Mouse (Mus musculus) megakaryocyte-erythroid progenitor cell, adult 5-6 weeks (primary cell): ENCODE measurements around the gene Gm14137. TPM values are rescaled to one million over a fixed set of nuclear protein-coding genes. Genes with fewer than 3 reads are reported as not detected.

Source experiments
- ATAC-seq: replicated peaks from 2 replicates; pipeline ENCODE4 v1.8.0; 2016; ENCODE audit warnings: mild to moderate bottlenecking, inconsistent platforms; ENCODE audit not compliant: severe bottlenecking, poor library complexity, low FRiP score, low TSS enrichment
- total RNA-seq, 2 experiments: library from RNA; stranded (forward) in 1 of 2; stranded (reverse) in 1 of 2; fragments of 200-1000, 215-1000 nt in 1 of 2; fragments of >200 nt in 1 of 2; fragmentation: Nextera tagmentation in 1 of 2; gene quantifications; 2 replicates each; pipeline ENCODE4 v1.2.3; 2014 to 2017

Gene Gm14137
- total RNA-seq, 2 experiments from 2014 or later: not detected

- ATAC-seq: peak; percentile 97
These were observed 34.3 kb downstream of the Gm14137 start, which contains the start of the genes Zfyve19 and Dnajc17 for GRCm38 (mm10) chr2:119208344-119209175. Gene Zfyve19 (plus strand): TSS chr2:119208617. Gene Dnajc17 (minus strand): TSS chr2:119208795.

GRCm38 (mm10) chr2:119209176-119209507 lies 34.8 kb downstream of the Gm14137 start:
- ATAC-seq: peak; percentile 5; the same call in 1 of the 2 replicates

Other genes with a start within 250 kb of the Gm14137 start
- gene Chst14, start 248.0 kb upstream of the Gm14137 start, total RNA-seq (2014; fragmentation: Nextera tagmentation): 2.2 and 3.6 TPM in 2 replicates
- 1.1 and 1.7 TPM in 2 replicates for gene Chst14, start 248.0 kb upstream of the Gm14137 start, total RNA-seq (2017)
- 15.1 and 18.7 TPM in 2 replicates for gene Ccdc32, start 145.1 kb upstream of the Gm14137 start, total RNA-seq (2014; fragmentation: Nextera tagmentation)
- 16.6 and 18.7 TPM in 2 replicates for gene Ccdc32, start 145.1 kb upstream of the Gm14137 start, total RNA-seq (2017)
- 19.0 and 25.4 TPM in 2 replicates for gene Rpusd2, start 139.7 kb upstream of the Gm14137 start, total RNA-seq (2014; fragmentation: Nextera tagmentation)
- gene Rpusd2, start 139.7 kb upstream of the Gm14137 start, total RNA-seq (2017): 20.1 and 23.0 TPM in 2 replicates
- 79.0 and 81.2 TPM in 2 replicates for gene Knl1, start 127.4 kb upstream of the Gm14137 start, total RNA-seq (2014; fragmentation: Nextera tagmentation)
- gene Knl1, start 127.4 kb upstream of the Gm14137 start, total RNA-seq (2017): 89.9 and 91.0 TPM in 2 replicates
- 38.1 and 53.7 TPM in 2 replicates for gene Rad51, start 61.7 kb upstream of the Gm14137 start, total RNA-seq (2014; fragmentation: Nextera tagmentation)
- 28.4 and 33.1 TPM in 2 replicates for gene Rad51, start 61.7 kb upstream of the Gm14137 start, total RNA-seq (2017)
- 40.0 and 58.7 TPM in 2 replicates for gene Rmdn3, start 17.5 kb upstream of the Gm14137 start, total RNA-seq (2014; fragmentation: Nextera tagmentation)
- gene Rmdn3, start 17.5 kb upstream of the Gm14137 start, total RNA-seq (2017): 61.9 and 76.4 TPM in 2 replicates
- 1.0 TPM in 1 of 2 replicates, not detected in the other for gene Gchfr, start 6.7 kb upstream of the Gm14137 start, total RNA-seq (2014; fragmentation: Nextera tagmentation)
- gene Gchfr, start 6.7 kb upstream of the Gm14137 start, total RNA-seq (2017): not detected in 2 replicates
- gene Zfyve19, start 34.1 kb downstream of the Gm14137 start, total RNA-seq (2014; fragmentation: Nextera tagmentation): 22.5 and 46.2 TPM in 2 replicates
- 29.4 and 35.9 TPM in 2 replicates for gene Zfyve19, start 34.1 kb downstream of the Gm14137 start, total RNA-seq (2017)
- 10.3 and 21.8 TPM in 2 replicates for gene Dnajc17, start 34.3 kb downstream of the Gm14137 start, total RNA-seq (2014; fragmentation: Nextera tagmentation)
- gene Dnajc17, start 34.3 kb downstream of the Gm14137 start, total RNA-seq (2017): 39.6 and 52.1 TPM in 2 replicates
- not detected in 2 replicates for gene Ppp1r14d, start 55.4 kb downstream of the Gm14137 start, total RNA-seq (2014; fragmentation: Nextera tagmentation)
- not detected in 2 replicates for gene Ppp1r14d, start 55.4 kb downstream of the Gm14137 start, total RNA-seq (2017)
- gene Spint1, start 62.9 kb downstream of the Gm14137 start, total RNA-seq (2014; fragmentation: Nextera tagmentation): not detected in 2 replicates
- 0.42 TPM in 1 of 2 replicates, not detected in the other for gene Spint1, start 62.9 kb downstream of the Gm14137 start, total RNA-seq (2017)
- gene Rhov, start 96.8 kb downstream of the Gm14137 start, total RNA-seq (2014; fragmentation: Nextera tagmentation): not detected in 2 replicates
- not detected in 2 replicates for gene Rhov, start 96.8 kb downstream of the Gm14137 start, total RNA-seq (2017)
- gene Vps18, start 114.2 kb downstream of the Gm14137 start, total RNA-seq (2014; fragmentation: Nextera tagmentation): 9.0 and 13.1 TPM in 2 replicates
- 6.5 and 12.4 TPM in 2 replicates for gene Vps18, start 114.2 kb downstream of the Gm14137 start, total RNA-seq (2017)
- not detected in 2 replicates for gene Dll4, start 151.3 kb downstream of the Gm14137 start, total RNA-seq (2014; fragmentation: Nextera tagmentation)
- not detected in 2 replicates for gene Dll4, start 151.3 kb downstream of the Gm14137 start, total RNA-seq (2017)
- gene Chac1, start 176.7 kb downstream of the Gm14137 start, total RNA-seq (2014; fragmentation: Nextera tagmentation): not detected in 2 replicates
- gene Chac1, start 176.7 kb downstream of the Gm14137 start, total RNA-seq (2017): not detected in 2 replicates